Mouse (Mus musculus) erythroblast, embryonic 14.5 days (primary cell): Measurements from ENCODE around the gene Cluh. TPM values are rescaled to one million over a fixed set of nuclear protein-coding genes. Genes with fewer than 3 reads are reported as not detected.

Experiments used
- H3K27me3 ChIP-seq: 2 replicates; pipeline ENCODE4 v1.6.1; 2012; ENCODE audit warnings: inconsistent platforms; ENCODE audit not compliant: control insufficient read depth
- H3K36me3 ChIP-seq: 2 replicates; pipeline ENCODE4 v1.6.1; 2012; ENCODE audit warnings: mild to moderate bottlenecking, inconsistent platforms; ENCODE audit not compliant: control insufficient read depth
- H3K4me1 ChIP-seq: 2 replicates; pipeline ENCODE4 v1.6.1; 2012; ENCODE audit warnings: inconsistent platforms; ENCODE audit not compliant: control insufficient read depth
- H3K4me3 ChIP-seq: replicated peaks from 2 replicates; pipeline ENCODE3; 2012; ENCODE audit warnings: moderate library complexity, mild to moderate bottlenecking, inconsistent platforms
- H3K9me3 ChIP-seq: 2 replicates; pipeline ENCODE4 v1.6.1; 2012; ENCODE audit warnings: low read length, inconsistent platforms, mixed read lengths; ENCODE audit not compliant: control insufficient read depth
- GATA1 ChIP-seq: IDR thresholded peaks from 2 replicates; pipeline ENCODE4 v1.6.1; 2012; ENCODE audit warnings: low read length, inconsistent platforms, mixed read lengths
- TAL1 ChIP-seq: IDR thresholded peaks from 3 replicates; pipeline ENCODE4 v1.6.1; 2012; ENCODE audit warnings: low read length, inconsistent platforms, mixed read lengths
- polyA plus RNA-seq: library from polyadenylated mRNA; stranded (reverse); fragments of >175 nt; gene quantifications from 2 replicates; pipeline ENCODE4 v1.2.3, GENCODE M21; 2012

The Cluh gene
- polyA plus RNA-seq, 1 experiment: 0.49 TPM

- TF ChIP-seq GATA1 (no peak), TAL1 (no peak)
- Histone ChIP-seq H3K4me1 (no peaks in the 10 kb centered on the region), H3K27me3 (no peaks in the 10 kb centered on the region)
Measured at GRCm38 (mm10) chr11:74660336-74660735, 11.0 kb downstream of the Cluh start.

DNA sequence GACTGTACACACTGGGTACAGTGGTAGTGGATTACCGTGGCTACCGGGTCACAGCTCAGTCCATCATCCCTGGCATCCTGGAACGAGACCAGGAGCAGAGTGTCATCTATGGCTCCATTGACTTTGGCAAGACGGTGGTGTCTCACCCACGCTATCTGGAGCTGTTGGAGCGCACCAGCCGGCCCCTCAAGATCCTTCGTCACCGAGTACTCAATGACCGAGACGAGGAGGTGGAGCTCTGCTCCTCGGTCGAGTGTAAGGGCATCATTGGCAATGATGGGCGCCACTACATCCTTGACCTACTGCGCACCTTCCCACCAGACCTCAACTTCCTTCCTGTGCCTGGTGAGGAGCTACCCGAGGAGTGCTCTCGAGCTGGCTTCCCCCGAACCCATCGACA lies 12.3 kb downstream of the Cluh start:
- TF ChIP-seq TAL1: no peak
- TF ChIP-seq GATA1: no peak
- no peaks in the 10 kb centered on the region for H3K27me3 ChIP-seq
- H3K9me3 ChIP-seq: peaks cover 9% of the 10 kb centered on the region
- H3K36me3 ChIP-seq: peaks cover 100% of the 10 kb centered on the region
- no peak overlapping the region for H3K4me3 ChIP-seq
- no peaks in the 10 kb centered on the region for H3K4me1 ChIP-seq

More at GRCm38 (mm10) chr11:74660336-74660735, 11.0 kb downstream of the Cluh start:
- H3K9me3 ChIP-seq: peaks cover 9% of the 10 kb centered on the region
- H3K4me3 ChIP-seq: no peak overlapping the region
- peaks cover 98% of the 10 kb centered on the region for H3K36me3 ChIP-seq

- no peaks in the 10 kb centered on the region for H3K27me3 ChIP-seq
- no peak overlapping the region for H3K4me3 ChIP-seq
- H3K9me3 ChIP-seq: peaks cover 7% of the 10 kb centered on the region
- H3K36me3 ChIP-seq: peaks cover 100% of the 10 kb centered on the region
- H3K4me1 ChIP-seq: no peaks in the 10 kb centered on the region
- no peak for TF ChIP-seq TAL1
- no peak for TF ChIP-seq GATA1
Measured at GRCm38 (mm10) chr11:74662221-74662620, 12.9 kb downstream of the Cluh start.

DNA sequence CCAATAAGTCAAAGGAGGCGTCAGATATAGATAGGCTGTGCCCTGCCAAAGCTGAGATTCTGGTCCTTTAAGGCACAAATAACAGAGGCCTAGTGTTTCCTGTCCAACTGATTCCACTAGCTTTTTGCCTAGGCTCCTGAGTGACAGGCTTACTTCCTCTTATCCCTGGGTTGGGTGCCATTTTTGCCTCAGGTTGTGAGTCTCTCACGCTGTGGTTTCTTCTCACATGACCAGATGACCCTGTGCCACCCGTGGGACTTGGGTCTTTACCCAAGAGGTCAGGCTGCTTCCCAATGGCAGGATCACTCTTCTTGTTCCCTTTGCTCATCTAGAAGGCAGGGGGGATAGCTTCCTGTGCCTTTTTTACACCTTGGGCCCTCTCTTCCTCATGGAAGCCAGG lies 15.0 kb downstream of the Cluh start:
- no peak for TF ChIP-seq TAL1
- TF ChIP-seq GATA1: no peak
- H3K4me1 ChIP-seq: no peaks in the 10 kb centered on the region
- H3K36me3 ChIP-seq: peaks cover 98% of the 10 kb centered on the region
- H3K27me3 ChIP-seq: no peaks in the 10 kb centered on the region
- no peak overlapping the region for H3K4me3 ChIP-seq
- H3K9me3 ChIP-seq: no peaks in the 10 kb centered on the region

DNA sequence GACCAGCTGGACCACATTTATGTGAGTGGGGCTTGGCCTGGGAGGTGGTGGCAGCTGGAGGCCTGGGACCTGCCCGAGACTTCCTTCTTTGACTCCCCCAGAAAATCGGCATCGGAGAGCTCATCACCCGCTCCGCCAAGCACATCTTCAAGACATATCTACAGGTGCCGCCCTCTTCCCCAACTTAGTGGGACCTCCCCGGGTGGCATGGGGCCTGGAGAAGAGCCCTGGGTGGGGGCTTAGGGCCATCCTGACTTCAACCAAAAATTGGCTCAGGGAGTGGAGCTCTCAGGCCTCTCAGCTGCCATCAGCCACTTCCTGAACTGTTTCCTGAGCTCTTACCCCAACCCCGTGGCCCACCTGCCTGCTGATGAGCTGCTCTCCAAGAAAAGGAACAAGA lies 15.6 kb downstream of the Cluh start:
- Histone ChIP-seq H3K27me3 (no peaks in the 10 kb centered on the region), H3K4me1 (no peaks in the 10 kb centered on the region), H3K4me3 (no peak overlapping the region), H3K36me3 (peaks cover 98% of the 10 kb centered on the region), H3K9me3 (no peaks in the 10 kb centered on the region)
- no peak for TF ChIP-seq TAL1
- no peak for TF ChIP-seq GATA1

DNA sequence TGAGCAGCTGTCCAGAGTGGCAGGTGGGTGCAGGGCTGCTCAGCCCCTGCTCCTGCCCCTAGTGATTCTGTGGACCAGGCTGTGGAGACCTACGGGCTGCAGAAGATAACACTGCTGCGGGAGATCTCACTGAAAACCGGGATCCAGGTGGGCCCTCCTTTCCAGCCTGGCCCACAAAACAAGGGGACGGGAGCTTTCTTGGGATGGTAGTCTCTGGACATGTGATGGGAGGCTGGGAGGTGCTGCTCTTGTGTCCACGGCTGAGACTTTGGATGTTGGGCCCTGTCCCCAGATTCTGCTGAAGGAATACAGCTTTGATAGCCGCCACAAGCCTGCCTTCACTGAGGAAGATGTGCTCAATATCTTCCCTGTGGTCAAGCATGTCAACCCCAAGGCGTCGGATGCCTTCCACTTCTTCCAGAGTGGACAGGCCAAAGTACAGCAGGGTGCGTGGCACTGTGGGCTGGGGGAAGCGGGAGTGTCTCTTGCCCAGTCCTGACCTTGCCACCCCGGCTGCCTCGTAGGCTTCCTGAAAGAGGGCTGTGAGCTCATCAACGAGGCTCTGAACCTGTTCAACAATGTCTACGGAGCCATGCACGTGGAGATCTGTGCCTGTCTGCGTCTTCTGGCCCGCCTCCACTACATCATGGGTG lies 16.5 kb downstream of the Cluh start:
- Histone ChIP-seq H3K9me3 (no peaks in the 10 kb centered on the region), H3K27me3 (no peaks in the 10 kb centered on the region), H3K4me1 (no peaks in the 10 kb centered on the region), H3K4me3 (no peak overlapping the region), H3K36me3 (peaks cover 98% of the 10 kb centered on the region)
- TF ChIP-seq TAL1 (no peak), GATA1 (no peak)

DNA sequence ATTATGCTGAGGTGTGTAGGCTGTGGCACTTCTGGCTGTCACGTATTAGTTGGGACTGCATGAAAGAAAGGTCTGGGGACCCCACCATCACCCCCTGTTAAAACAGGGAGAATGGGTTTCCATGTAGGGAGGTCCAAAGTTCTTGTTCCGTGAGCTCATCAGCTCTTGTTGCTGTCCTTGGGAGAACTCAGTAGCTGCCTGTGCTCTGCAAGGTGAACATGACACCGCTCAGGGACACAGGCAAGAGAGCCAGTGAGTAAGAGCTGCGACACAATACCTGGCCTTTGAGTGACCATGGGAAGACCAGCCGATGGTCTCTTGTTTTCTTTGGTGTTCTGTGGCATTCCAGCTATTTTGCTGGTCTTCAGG lies 17.0 kb downstream of the Cluh start:
- Histone ChIP-seq H3K36me3 (peaks cover 98% of the 10 kb centered on the region), H3K4me1 (no peaks in the 10 kb centered on the region), H3K9me3 (no peaks in the 10 kb centered on the region), H3K4me3 (no peak overlapping the region), H3K27me3 (no peaks in the 10 kb centered on the region)
- TF ChIP-seq GATA1 (no peak), TAL1 (no peak)

DNA sequence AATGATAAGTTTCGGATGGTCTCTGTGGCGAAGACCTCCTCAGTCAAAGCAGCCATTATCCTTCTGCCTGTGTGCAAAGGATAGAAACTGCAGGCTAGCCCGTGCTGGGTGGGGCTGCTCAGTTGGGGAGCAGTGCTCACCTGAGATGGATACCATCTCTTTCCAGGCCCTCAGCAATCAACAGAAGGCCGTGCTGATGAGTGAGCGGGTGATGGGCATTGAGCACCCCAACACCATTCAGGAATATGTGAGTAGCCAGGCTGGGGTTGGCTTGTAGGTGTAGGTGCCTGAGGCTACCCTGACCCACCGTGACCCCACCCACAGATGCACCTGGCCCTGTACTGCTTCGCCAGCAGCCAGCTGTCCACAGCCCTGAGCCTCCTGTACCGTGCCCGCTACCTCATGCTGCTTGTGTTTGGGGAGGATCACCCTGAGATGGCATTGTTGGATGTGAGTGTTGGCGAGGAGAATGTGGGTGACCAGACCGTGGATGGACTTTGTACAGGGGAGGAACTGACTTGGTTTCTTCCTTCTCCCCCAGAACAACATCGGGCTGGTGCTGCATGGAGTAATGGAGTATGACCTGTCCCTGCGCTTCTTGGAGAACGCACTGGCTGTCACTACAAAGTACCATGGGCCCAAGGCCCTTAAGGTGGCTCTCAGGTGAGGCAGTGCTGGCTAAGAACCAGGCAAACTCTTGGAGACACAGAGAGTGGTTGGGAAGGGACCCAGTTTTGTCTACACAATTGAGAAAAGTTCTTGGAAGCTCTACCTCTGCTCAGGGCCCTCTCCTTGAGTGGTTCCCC lies 17.7 kb downstream of the Cluh start:
- Histone ChIP-seq H3K4me1 (no peaks in the 10 kb centered on the region; the same call in 1 of the 2 replicates), H3K36me3 (peaks cover 98% of the 10 kb centered on the region)

GRCm38 (mm10) chr11:74667582-74668010 lies 18.3 kb downstream of the Cluh start:
- H3K4me1 ChIP-seq: peaks cover 2% of the 10 kb centered on the region; the same call in 1 of the 2 replicates
- no peak for TF ChIP-seq TAL1
- no peak for TF ChIP-seq GATA1
- no peaks in the 10 kb centered on the region for H3K9me3 ChIP-seq
- peaks cover 97% of the 10 kb centered on the region for H3K36me3 ChIP-seq
- H3K4me3 ChIP-seq: no peak overlapping the region
- no peaks in the 10 kb centered on the region for H3K27me3 ChIP-seq

More for the DNA sequence above, 17.7 kb downstream of the Cluh start:
- Histone ChIP-seq H3K9me3 (no peaks in the 10 kb centered on the region), H3K27me3 (no peaks in the 10 kb centered on the region), H3K4me3 (no peak overlapping the region)
- no peak for TF ChIP-seq TAL1
- TF ChIP-seq GATA1: no peak
